Mouse (Mus musculus) skeletal muscle tissue, adult 2 months (tissue): ENCODE results near the gene Syne3.
A peak's percentile ranks its signal among the peaks of the same experiment; 100 is the strongest.

Source experiments
- DNase-seq: peaks from one replicate; pipeline ENCODE4 v3.0.0-alpha.2; 2012; ENCODE audit warnings: low read depth, low spot score

Gene Syne3

GRCm38 (mm10) chr12:105025947-105026586 is 16.5 kb upstream of the Syne3 start:
- no peak for DNase-seq

- peak; percentile 65 for DNase-seq
These were observed 15.8 kb upstream of the Syne3 start for GRCm38 (mm10) chr12:105025271-105025946.

GRCm38 (mm10) chr12:105022776-105023175 is 13.2 kb upstream of the Syne3 start:
- DNase-seq = no peak

GRCm38 (mm10) chr12:105022141-105022540 is 12.5 kb upstream of the Syne3 start:
- DNase-seq = no peak

- DNase-seq = no peak
These were observed 11.9 kb upstream of the Syne3 start for GRCm38 (mm10) chr12:105021441-105022069.

- no peak for DNase-seq
These were observed 10.0 kb upstream of the Syne3 start for GRCm38 (mm10) chr12:105019359-105020219.

- no peak for DNase-seq
These were observed 7.0 kb upstream of the Syne3 start for GRCm38 (mm10) chr12:105016639-105017038.

GRCm38 (mm10) chr12:105016199-105016598 is 6.6 kb upstream of the Syne3 start:
- no peak for DNase-seq

GRCm38 (mm10) chr12:105013065-105013464 is 3.5 kb upstream of the Syne3 start:
- DNase-seq = peak; percentile 85

GRCm38 (mm10) chr12:105012314-105012713 is 2.7 kb upstream of the Syne3 start:
- DNase-seq = no peak

- DNase-seq = no peak
These were observed 2.0 kb upstream of the Syne3 start for GRCm38 (mm10) chr12:105011589-105011988.

- DNase-seq = no peak
These were observed 693 bp upstream of the Syne3 start for GRCm38 (mm10) chr12:105010213-105010790.

GRCm38 (mm10) chr12:105008752-105009178 is 844 bp downstream of the Syne3 start:
- peak; percentile 66 for DNase-seq

GRCm38 (mm10) chr12:105008150-105008549 is 1.5 kb downstream of the Syne3 start:
- no peak for DNase-seq

- no peak for DNase-seq
These were observed 4.0 kb downstream of the Syne3 start for GRCm38 (mm10) chr12:105005715-105005972.

- DNase-seq = no peak
These were observed 4.5 kb downstream of the Syne3 start for GRCm38 (mm10) chr12:105004956-105005714.

GRCm38 (mm10) chr12:105003715-105004114 is 5.9 kb downstream of the Syne3 start:
- DNase-seq = no peak

- DNase-seq = no peak
These were observed 6.5 kb downstream of the Syne3 start for GRCm38 (mm10) chr12:105003158-105003557.

- DNase-seq = no peak
These were observed 7.1 kb downstream of the Syne3 start for GRCm38 (mm10) chr12:105002340-105003132.

GRCm38 (mm10) chr12:105001317-105001716 is 8.3 kb downstream of the Syne3 start:
- no peak for DNase-seq
